Mouse (Mus musculus) liver, embryonic 15.5 days (tissue): ENCODE measurements around the gene Olfr259. TPM values are rescaled to one million over a fixed set of nuclear protein-coding genes. Genes with fewer than 3 reads are reported as not detected.

Experiments
- ATAC-seq: fragments of 200-750 bp; cut with Nextera tagmentation; 2 replicates; pipeline ENCODE4 v1.8.0; 2017; ENCODE audit warnings: moderate number of reproducible peaks, mild to moderate bottlenecking, moderate library complexity; ENCODE audit not compliant: insufficient read depth
- H3K27ac ChIP-seq: fragments of 300-500 bp; sonication (generic); replicated peaks from 2 replicates; pipeline ENCODE4 v1.5.1; 2015; ENCODE audit warnings: mild to moderate bottlenecking, inconsistent platforms
- H3K27me3 ChIP-seq: fragments of 300-500 bp; sonication (generic); 2 replicates; pipeline ENCODE4 v1.6.1; 2015; ENCODE audit warnings: mild to moderate bottlenecking, inconsistent platforms
- H3K36me3 ChIP-seq: fragments of 300-500 bp; sonication (generic); replicated peaks from 2 replicates; pipeline ENCODE4 v1.6.1; 2015; ENCODE audit warnings: moderate library complexity, mild to moderate bottlenecking, inconsistent platforms
- H3K4me1 ChIP-seq: fragments of 300-500 bp; sonication (generic); replicated peaks from 2 replicates; pipeline ENCODE4 v1.6.1; 2015; ENCODE audit warnings: inconsistent platforms
- H3K4me2 ChIP-seq: fragments of 300-500 bp; sonication (generic); 2 replicates; pipeline ENCODE4 v1.6.1; 2015; ENCODE audit warnings: moderate library complexity, mild to moderate bottlenecking, inconsistent platforms
- H3K4me3 ChIP-seq: fragments of 300-500 bp; sonication (generic); replicated peaks from 2 replicates; pipeline ENCODE4 v1.5.1; 2015; ENCODE audit warnings: mild to moderate bottlenecking, inconsistent platforms
- H3K9ac ChIP-seq: fragments of 300-500 bp; sonication (generic); 2 replicates; pipeline ENCODE4 v1.6.1; 2015; ENCODE audit warnings: moderate library complexity, mild to moderate bottlenecking, inconsistent platforms
- H3K9me3 ChIP-seq: fragments of 300-500 bp; sonication (generic); replicated peaks from 2 replicates; pipeline ENCODE4 v1.6.1; 2016; ENCODE audit warnings: inconsistent platforms
- WGBS: fragments of 180-500 bp; shearing (Covaris S2); methylation state at CpG from one replicate; pipeline ENCODE4 v1.1.7; 2015; ENCODE audit warnings: mixed read lengths; ENCODE audit not compliant: insufficient replicate concordance; 5-methylcytosine and 5-hydroxymethylcytosine counted together
- polyA plus RNA-seq: library from polyadenylated mRNA; unstranded; fragments of >200 nt; fragmentation: Nextera tagmentation; extraction: Ambion mirVana; gene quantifications from 2 replicates; pipeline ENCODE4 v1.2.1, GENCODE M21; 2015

The Olfr259 gene
- not detected in 2 replicates for polyA plus RNA-seq

- Histone ChIP-seq H3K9me3 (no peaks in the 10 kb centered on the region), H3K27ac (no peak within 1 kb of the TSS), H3K4me2 (no peak within 1 kb of the TSS), H3K4me3 (no peak within 1 kb of the TSS), H3K27me3 (no peaks in the 10 kb centered on the region), H3K36me3 (no peaks in the 10 kb centered on the region), H3K4me1 (no peaks in the 10 kb centered on the region), H3K9ac (no peak within 1 kb of the TSS)
- no peak for ATAC-seq
Observed at GRCm38 (mm10) chr2:87114467-87114866, at the start of gene Olfr259. Gene Olfr259, minus strand, starts transcription at chr2:87114567.

- Histone ChIP-seq H3K27me3 (no peaks in the 10 kb centered on the region), H3K4me3 (no peak within 1 kb of the TSS), H3K36me3 (no peaks in the 10 kb centered on the region), H3K9me3 (no peaks in the 10 kb centered on the region), H3K9ac (no peak within 1 kb of the TSS), H3K27ac (no peak within 1 kb of the TSS), H3K4me2 (no peak within 1 kb of the TSS), H3K4me1 (no peaks in the 10 kb centered on the region)
- ATAC-seq, result no peak
Observed at GRCm38 (mm10) chr2:87152524-87152923, 38.2 kb upstream of the Olfr259 start, which contains the start of gene Olfr1111. Gene Olfr1111, minus strand, starts transcription at chr2:87152624.

- Histone ChIP-seq H3K4me1 (no peaks in the 10 kb centered on the region), H3K9ac (no peak within 1 kb of the TSS), H3K4me3 (no peak within 1 kb of the TSS), H3K9me3 (no peaks in the 10 kb centered on the region), H3K27me3 (no peaks in the 10 kb centered on the region), H3K27ac (no peak within 1 kb of the TSS), H3K4me2 (no peak within 1 kb of the TSS), H3K36me3 (no peaks in the 10 kb centered on the region)
- ATAC-seq, result no peak
- WGBS, result 42% methylated on average over 1 of the region's 1 CpGs
Observed at GRCm38 (mm10) chr2:87140200-87140599, 25.8 kb upstream of the Olfr259 start, which contains the start of gene Olfr1110. Gene Olfr1110, minus strand, starts transcription at chr2:87140300.

GRCm38 (mm10) chr2:87095908-87096307, 18.5 kb downstream of the Olfr259 start, which contains the start of gene Olfr1109:
Gene Olfr1109, minus strand, starts transcription at chr2:87096008.
- WGBS, result 44% methylated on average over 1 of the region's 1 CpGs
- H3K4me3 ChIP-seq, result no peak within 1 kb of the TSS
- no peaks in the 10 kb centered on the region for H3K27me3 ChIP-seq
- H3K9me3 ChIP-seq, result no peaks in the 10 kb centered on the region
- no peaks in the 10 kb centered on the region for H3K4me1 ChIP-seq
- no peak for ATAC-seq
- H3K9ac ChIP-seq, result no peak within 1 kb of the TSS
- no peak within 1 kb of the TSS for H3K4me2 ChIP-seq
- H3K36me3 ChIP-seq, result no peaks in the 10 kb centered on the region
- no peak within 1 kb of the TSS for H3K27ac ChIP-seq

GRCm38 (mm10) chr2:87075717-87076116, 38.6 kb downstream of the Olfr259 start, which contains the start of gene Olfr1107:
Gene Olfr1107, minus strand, starts transcription at chr2:87075817.
- Histone ChIP-seq H3K4me2 (no peak within 1 kb of the TSS), H3K27ac (no peak within 1 kb of the TSS)
- 43% methylated on average over 1 of the region's 1 CpGs for WGBS

More at GRCm38 (mm10) chr2:87075717-87076116, 38.6 kb downstream of the Olfr259 start, which contains the start of gene Olfr1107:
- H3K27me3 ChIP-seq, result no peaks in the 10 kb centered on the region
- H3K9ac ChIP-seq, result no peak within 1 kb of the TSS
- ATAC-seq, result no peak
- no peaks in the 10 kb centered on the region for H3K36me3 ChIP-seq
- H3K4me3 ChIP-seq, result no peak within 1 kb of the TSS
- H3K9me3 ChIP-seq, result no peaks in the 10 kb centered on the region
- H3K4me1 ChIP-seq, result no peaks in the 10 kb centered on the region

Other genes starting within 250 kb of the Olfr259 start
- not detected in 2 replicates for gene Gm13723, start 239.8 kb downstream of the Olfr259 start, polyA plus RNA-seq
- gene Olfr1097, start 222.4 kb downstream of the Olfr259 start, polyA plus RNA-seq, result not detected in 2 replicates
- not detected in 2 replicates for gene Olfr1098, start 190.0 kb downstream of the Olfr259 start, polyA plus RNA-seq
- not detected in 2 replicates for gene Olfr1099, start 153.9 kb downstream of the Olfr259 start, polyA plus RNA-seq
- gene Olfr1100, start 134.6 kb downstream of the Olfr259 start, polyA plus RNA-seq, result not detected in 2 replicates
- not detected in 2 replicates for gene Olfr1101, start 123.3 kb downstream of the Olfr259 start, polyA plus RNA-seq
- gene Olfr1102, start 116.2 kb downstream of the Olfr259 start, polyA plus RNA-seq, result not detected in 2 replicates
- gene Olfr1104, start 87.5 kb downstream of the Olfr259 start, polyA plus RNA-seq, result not detected in 2 replicates
- gene Olfr1105, start 78.0 kb downstream of the Olfr259 start, polyA plus RNA-seq, result not detected in 2 replicates
- not detected in 2 replicates for gene Olfr1106, start 62.3 kb downstream of the Olfr259 start, polyA plus RNA-seq
- not detected in 2 replicates for gene Olfr1107, start 38.8 kb downstream of the Olfr259 start, polyA plus RNA-seq
- gene Olfr1109, start 18.6 kb downstream of the Olfr259 start, polyA plus RNA-seq, result not detected in 2 replicates
- not detected in 2 replicates for gene Olfr1110, start 25.7 kb upstream of the Olfr259 start, polyA plus RNA-seq
- gene Olfr1111, start 38.1 kb upstream of the Olfr259 start, polyA plus RNA-seq, result not detected in 2 replicates
- gene Olfr1112, start 73.2 kb upstream of the Olfr259 start, polyA plus RNA-seq, result not detected in 2 replicates
- gene Olfr1113, start 94.4 kb upstream of the Olfr259 start, polyA plus RNA-seq, result not detected in 2 replicates
- not detected in 2 replicates for gene Olfr1115, start 133.4 kb upstream of the Olfr259 start, polyA plus RNA-seq
- not detected in 2 replicates for gene Olfr1116, start 153.0 kb upstream of the Olfr259 start, polyA plus RNA-seq
- gene Olfr1118, start 193.0 kb upstream of the Olfr259 start, polyA plus RNA-seq, result not detected in 2 replicates
- not detected in 2 replicates for gene Olfr1120, start 240.2 kb upstream of the Olfr259 start, polyA plus RNA-seq